Mouse (Mus musculus): ENCODE data around the gene Dpp3.
"Not testable (repeated sequence)": the region's sequence is repeated elsewhere in the genome, so short reads cannot be mapped to it uniquely, and the experiment has no call there.

The Dpp3 gene

GRCm38 (mm10) chr19:4927904-4928531 is at the start of gene Dpp3:
Dpp3 (minus strand) TSS chr19:4928287.
- peak; percentile 98 for DNase-seq

GRCm38 (mm10) chr19:4968236-4968635 is 40.1 kb upstream of the Dpp3 start:
- DNase-seq: no peak

GRCm38 (mm10) chr19:4961928-4962601 is 34.0 kb upstream of the Dpp3 start, which contains the start of gene Mrpl11:
Mrpl11 (plus strand) TSS chr19:4962147.
- DNase-seq: peak; percentile 94

GRCm38 (mm10) chr19:4948641-4949040 is 20.6 kb upstream of the Dpp3 start:
- DNase-seq: not testable (repeated sequence)

DNA sequence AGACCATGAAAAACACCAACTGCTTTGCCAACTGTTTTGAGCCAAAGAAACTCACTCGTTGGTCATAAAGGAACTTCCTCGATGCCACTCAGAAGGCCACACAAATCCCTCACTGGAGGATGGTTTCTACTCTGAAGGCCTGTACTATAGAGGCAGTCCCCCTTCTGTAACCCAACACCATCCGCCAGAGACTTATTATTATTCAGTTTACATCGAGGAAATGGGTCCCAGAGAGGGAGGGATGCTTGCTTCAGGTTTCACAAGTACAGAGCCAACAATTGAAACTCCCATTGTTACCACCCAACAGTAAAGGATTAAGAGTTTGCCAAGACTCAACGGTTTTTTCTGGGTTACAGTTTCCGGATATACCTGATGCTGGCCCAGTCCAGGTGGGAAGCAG is 17.5 kb upstream of the Dpp3 start:
- no peak for DNase-seq

DNA sequence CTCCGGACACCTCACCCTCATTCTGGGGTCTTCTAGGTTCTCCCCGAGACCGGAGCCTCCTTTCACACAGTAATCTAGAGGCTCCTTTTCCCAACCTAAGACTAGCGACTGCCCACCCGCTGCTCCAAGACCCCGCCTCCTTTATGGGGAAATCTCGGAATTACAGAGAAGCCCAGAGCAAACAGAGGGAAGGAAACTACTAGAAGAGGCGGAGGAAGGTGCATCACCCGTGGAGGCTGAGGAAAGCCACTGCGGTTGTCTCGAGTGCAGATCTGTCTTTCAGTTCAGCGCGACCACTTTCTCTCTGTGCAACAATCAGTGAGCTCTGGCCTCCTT is 15.1 kb upstream of the Dpp3 start:
- no peak for DNase-seq

DNA sequence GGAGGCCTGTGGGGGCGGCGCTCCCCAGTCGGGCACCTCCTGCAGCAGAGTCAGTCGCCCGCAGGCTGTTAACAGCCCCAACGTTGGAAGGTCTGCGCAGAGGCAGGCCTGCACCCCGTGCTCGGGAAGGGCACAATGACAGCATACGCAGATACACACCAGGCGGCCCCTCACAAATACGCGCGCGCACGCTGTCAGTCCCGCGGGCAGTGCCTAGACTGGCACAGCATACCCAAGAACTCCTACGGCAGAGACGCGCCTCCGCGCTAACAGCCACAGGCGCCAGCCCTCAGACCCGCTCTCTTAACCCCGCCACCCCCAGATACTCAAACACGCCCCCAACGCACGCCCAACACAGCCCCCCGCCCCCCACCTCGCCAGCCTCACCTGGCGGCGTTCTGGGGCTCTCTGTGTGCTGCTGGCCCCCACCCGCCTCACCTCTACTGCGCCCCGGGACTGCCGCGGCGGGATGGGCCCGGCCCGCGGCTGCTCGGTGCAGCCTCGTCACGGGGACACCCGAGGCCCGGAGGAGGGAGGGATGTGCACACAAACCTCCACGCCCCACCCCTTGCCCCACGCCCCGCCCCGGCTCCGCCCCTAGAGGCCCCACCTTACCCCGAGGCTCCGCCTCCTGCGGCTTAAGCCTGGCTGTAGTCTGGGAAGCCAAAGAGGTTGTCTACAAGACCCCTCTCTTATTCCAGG is 14.6 kb upstream of the Dpp3 start, which contains the start of gene Peli3:
Peli3 (minus strand) TSS at position 577 of the 702 bp plus-strand sequence.
- peak; percentile 80 for DNase-seq

DNA sequence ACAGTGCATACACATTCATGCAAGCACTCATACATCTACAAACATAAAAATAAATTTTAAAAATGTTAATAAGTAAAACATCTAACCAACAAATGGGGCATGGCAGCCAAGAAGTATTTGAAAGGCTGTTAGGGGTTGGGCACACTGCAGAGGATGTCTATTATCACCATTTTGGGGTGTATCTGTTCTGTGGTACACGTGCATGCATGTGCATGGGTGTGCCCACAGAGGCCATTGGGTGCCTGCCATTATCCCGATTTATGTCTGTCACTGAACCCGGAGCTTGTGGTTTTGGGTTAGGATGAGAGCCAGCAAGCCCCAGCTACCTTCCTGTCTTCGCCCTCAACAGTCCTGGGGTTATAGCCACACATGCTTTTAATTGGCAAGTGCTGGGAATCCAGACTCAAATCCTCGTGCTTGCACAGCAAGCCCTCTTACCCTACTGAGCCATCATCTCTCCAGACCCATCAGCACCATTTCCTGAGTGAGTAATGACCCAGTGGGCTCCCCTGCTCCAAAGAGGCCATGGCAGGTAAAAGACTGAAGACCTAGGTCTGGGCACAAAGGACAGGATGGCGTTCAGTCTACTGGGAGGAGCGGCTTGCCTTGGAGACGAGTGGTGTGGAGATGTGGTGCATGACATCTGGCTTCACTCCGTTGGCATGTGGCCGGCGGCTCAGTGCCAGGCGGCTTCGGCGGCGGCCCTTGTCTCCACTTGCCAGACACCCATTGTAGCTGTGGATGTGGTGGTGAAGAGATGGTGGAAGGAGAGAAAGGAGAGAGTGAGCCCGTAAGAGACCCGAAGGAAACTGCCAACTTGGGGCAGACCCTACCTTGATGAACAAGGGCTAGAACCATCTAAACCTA is 9.6 kb upstream of the Dpp3 start:
- DNase-seq: no peak

DNA sequence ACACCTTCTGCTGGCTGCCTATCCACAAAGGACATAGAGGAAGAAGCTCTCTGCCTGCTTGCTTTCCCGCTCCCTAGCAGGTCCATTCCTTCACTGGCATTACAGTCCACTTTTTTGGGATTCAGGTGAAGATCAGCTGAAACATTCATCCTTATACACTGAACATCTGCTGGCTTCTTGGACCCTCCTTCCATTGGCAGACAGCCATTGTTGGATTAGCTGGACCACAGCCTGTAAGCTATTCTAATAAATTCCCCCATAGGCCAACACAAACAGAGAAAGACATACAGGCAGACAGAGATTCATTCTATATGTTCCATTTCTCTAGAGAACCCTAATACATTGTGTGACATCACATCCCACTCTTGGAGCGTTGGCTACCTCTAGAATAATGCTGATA is 8.8 kb upstream of the Dpp3 start:
- DNase-seq: no peak

DNA sequence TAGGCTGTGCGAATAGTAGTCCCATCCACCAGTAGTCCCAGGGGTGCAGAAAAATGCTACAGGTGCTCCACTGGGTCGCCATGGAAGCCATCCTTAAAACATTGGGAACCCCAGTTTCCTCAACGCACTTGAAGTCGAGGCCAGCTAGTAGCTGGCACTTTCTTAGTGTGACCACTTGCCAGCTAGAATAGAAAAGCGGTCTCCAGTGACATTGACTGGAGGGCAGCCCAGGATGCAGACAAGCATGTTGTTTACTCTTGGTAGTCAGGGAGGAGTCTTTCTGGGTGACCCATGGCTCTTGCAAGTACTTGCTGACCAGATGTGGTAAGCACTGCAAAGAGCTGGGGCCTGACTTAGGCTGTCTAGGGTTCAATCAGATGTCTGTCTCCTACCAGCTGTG is 694 bp upstream of the Dpp3 start:
- no peak for DNase-seq

DNA sequence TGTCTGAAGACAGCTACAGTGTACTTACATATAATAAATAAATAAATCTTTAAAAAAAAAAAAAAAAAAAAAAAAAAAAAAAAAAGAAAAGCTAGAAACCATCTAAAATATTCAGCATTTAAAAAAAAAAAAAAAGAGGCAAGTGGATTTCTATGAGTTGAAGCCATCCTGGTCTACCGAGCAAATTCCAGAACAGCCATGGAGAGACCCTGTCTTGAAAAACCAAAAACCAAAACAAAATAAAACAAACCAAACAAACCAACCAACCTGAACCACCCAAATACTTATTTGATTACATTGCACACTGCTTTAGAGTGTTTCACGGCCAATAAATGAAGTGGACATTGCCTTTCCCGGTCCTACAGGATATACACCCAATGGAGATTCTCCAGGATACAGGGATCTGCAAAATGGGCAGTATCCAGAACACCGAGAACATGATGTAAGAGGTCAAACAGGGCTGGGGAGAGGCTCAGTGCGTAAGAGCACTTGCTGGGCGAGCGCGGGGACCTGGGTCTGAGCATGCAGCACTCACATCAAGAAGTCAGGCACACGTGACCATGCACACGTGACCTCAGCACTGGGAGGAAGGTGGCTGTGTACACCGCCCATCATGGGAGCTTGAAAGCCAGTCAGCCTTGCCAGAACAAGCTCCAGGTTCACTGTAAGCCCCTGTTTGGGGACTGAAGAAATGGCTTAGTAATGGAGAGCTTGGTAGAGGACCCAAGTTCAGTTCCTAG is 2.8 kb downstream of the Dpp3 start:
- DNase-seq: no peak

GRCm38 (mm10) chr19:4919652-4920051 is 8.4 kb downstream of the Dpp3 start:
- DNase-seq: no peak

- DNase-seq: no peak
Measured at GRCm38 (mm10) chr19:4916827-4917226, 11.3 kb downstream of the Dpp3 start.

DNA sequence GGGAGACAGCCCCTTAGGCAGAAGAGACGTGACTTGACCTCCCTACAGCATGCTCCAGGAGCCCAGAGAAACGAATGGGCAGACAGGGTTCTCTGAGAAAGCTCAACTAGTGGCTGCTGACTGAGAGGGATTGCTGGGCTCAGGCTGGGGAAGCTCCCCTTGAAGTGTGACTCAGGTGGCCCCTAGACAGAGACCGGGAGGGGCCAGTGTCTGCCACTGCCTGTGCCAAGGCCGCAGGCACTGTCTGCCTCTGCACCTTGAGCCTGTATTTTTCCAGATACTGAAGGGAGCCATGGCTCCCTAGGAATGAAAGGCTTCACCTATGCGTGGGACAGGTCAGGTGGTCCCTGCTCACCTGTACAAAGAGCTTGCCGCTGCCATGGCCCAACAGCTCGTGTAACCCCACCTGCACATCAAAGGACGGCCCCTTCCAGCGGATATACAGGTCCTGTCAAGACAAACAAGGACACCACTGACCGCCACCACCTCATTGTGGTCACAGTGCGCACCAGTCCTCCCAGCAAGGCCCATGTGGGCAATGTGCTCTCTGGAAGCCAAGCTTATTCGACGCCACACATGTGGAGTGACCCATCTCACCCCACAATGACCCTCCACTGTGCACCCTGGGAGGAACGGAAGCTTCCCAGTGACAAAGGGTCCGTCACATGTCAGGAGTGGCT is 12.0 kb downstream of the Dpp3 start:
- no peak for DNase-seq

DNA sequence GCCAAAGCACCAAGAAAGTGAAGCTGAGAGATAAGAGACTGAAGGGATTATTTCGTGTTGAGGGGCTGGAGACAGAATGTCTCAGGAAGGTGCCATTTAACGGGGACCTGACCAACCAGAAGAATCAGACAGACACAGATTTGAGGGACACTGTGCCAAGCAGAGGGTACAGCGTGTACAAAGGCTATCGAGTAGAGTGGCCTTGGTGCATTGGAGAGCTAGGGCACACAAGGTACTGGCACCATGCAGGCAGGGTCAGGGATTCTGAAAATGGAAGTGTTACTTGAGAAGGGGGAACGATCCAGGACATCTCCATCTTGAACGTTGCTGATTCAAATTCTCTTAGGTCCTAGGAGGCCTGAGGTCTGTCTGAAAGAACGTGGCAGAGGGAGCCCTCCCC is 18.7 kb downstream of the Dpp3 start:
- no peak for DNase-seq

- no peak for DNase-seq
Measured at GRCm38 (mm10) chr19:4908107-4908506, 20.0 kb downstream of the Dpp3 start.

GRCm38 (mm10) chr19:4905979-4906794 is 21.9 kb downstream of the Dpp3 start, which contains the start of gene Bbs1:
Bbs1 (minus strand) TSS chr19:4906628.
- DNase-seq: peak; percentile 62

DNA sequence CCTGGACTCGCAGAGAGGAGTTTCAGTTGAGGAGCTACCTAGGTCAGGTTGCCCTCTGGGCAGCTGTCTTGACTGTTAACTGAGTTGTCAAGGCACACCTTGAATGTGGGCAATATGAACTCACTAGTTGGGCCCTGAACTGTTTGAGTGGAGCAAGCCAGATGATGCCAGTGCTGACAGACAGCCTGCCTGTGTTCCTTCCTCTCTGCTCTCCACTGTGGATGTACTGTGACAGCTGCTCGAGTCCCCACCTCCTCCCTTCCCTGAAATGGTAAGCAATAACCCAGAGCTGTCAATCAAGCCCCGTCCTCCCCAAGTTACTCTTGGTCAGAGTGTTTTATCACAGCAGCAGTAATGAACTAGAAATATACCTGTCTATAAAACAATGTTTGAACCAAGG is 28.2 kb downstream of the Dpp3 start:
- DNase-seq: no peak

DNA sequence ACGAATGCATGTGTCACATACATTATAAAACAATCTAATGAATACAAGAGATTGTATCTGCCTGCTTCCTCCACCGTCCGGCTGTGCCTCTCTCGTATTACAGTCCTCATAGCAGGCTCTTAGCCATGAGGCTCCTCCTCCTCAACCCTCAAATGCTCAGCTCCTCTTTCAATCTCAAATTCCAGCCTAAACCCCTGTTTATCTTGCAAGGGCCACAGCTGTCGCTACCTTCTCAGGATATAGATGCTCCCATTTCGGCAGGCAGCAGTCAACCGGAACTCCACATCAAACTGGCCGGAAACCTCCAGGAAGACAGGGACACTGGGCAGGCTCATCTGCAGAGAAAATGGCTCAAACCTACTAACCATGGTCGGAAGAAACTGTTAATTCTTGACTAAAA is 29.1 kb downstream of the Dpp3 start:
- DNase-seq: no peak

- DNase-seq: no peak
Measured at GRCm38 (mm10) chr19:4896780-4897520, 31.1 kb downstream of the Dpp3 start.

Measured in layer of hippocampus, adult 9-11 months (tissue).